ENCODE assay signal across 8 mouse cellular contexts in the genomic region with DNA sequence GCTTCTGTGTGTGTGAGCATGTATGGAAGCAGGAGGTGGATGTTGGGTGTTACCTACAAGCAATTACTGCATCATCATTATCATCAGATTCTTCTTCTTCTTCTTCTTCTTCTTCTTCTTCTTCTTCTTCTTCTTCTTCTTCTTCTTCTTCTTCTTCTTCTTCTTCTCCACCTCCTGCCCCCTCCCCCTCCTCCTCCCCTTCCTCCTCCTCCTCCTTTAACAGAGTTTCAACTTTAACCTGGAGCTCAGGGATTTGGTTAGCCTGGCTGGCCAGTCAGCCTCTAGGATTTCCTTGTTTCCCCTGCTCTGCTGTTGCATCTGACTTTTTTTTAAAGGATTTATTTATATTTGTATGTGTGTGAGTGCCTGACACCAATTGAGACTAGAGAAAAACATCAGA. TPM values are rescaled to one million over a fixed set of nuclear protein-coding genes. Genes with fewer than 3 reads are reported as not detected.
DNase-seq lines count a peak whose midpoint lies in the region; ATAC-seq and TF ChIP-seq lines count a peak whose summit lies in the region.

Gene Inip (minus strand): TSS at position 101 of the 400 bp plus-strand sequence.

- H3K4me3 ChIP-seq in cortical plate, adult 2 months (ENCODE audit: insufficient read depth, low read length) = no peak within 1 kb of the TSS
- H3K4me3 ChIP-seq in hindbrain, embryonic 15.5 days = no peak within 1 kb of the TSS
- H3K4me3 ChIP-seq in macrophage (ENCODE audit: inconsistent target) = no peak within 1 kb of the TSS

- no peaks in the 10 kb centered on the region for H3K27me3 ChIP-seq in hindbrain, embryonic 15.5 days

- H3K27ac ChIP-seq in cortical plate, adult 2 months (ENCODE audit: insufficient read depth, low read length) = peak within 1 kb of the TSS; percentile 91
- H3K27ac ChIP-seq in hindbrain, embryonic 15.5 days (replicated peaks) = no peak within 1 kb of the TSS
- peak within 1 kb of the TSS; percentile 83 for H3K27ac ChIP-seq in macrophage

- no peak within 1 kb of the TSS for H3K4me2 ChIP-seq in hindbrain, embryonic 15.5 days

- no peak within 1 kb of the TSS for H3K9ac ChIP-seq in hindbrain, embryonic 15.5 days

- H3K4me1 ChIP-seq in cortical plate, adult 2 months (ENCODE audit: control insufficient read depth, insufficient read depth, low read length) = no peaks in the 10 kb centered on the region
- peaks cover 6% of the 10 kb centered on the region; the same call in 1 of the 2 replicates for H3K4me1 ChIP-seq in hindbrain, embryonic 15.5 days (replicated peaks)

- H3K36me3 ChIP-seq in hindbrain, embryonic 15.5 days = no peaks in the 10 kb centered on the region
- H3K36me3 ChIP-seq in macrophage (ENCODE audit: inconsistent target) = no peaks in the 10 kb centered on the region

- DNase-seq in left cerebral cortex, adult 18-20 months (ENCODE audit: low spot score in 2 of 2) = no peak
- DNase-seq in left cerebral cortex, adult 11 months (ENCODE audit: low spot score) = no peak
- DNase-seq in gastrocnemius, postnatal 25 days = no peak
- no peak for DNase-seq in thymus, postnatal 4 days

- no peak for ATAC-seq in hindbrain, embryonic 15.5 days (ENCODE audit: low FRiP score, low read depth)
- no peak for ATAC-seq in cerebellum, adult (ENCODE audit: insufficient number of reproducible peaks, low FRiP score, low TSS enrichment)

- TF ChIP-seq CTCF in cortical plate, adult 2 months (IDR thresholded peaks at IDR 0.05; ENCODE audit: extremely low read depth, insufficient read depth, low read length) = no peak

- H3K9me3 ChIP-seq in hindbrain, embryonic 15.5 days = no peaks in the 10 kb centered on the region

- H3K79me2 ChIP-seq in macrophage (ENCODE audit: inconsistent target) = peaks cover 4% of the 10 kb centered on the region; the same call in 1 of the 2 replicates

- TF ChIP-seq POLR2A in cortical plate, adult 2 months (IDR thresholded peaks at IDR 0.05; ENCODE audit: extremely low read depth, insufficient read depth, low read length) = no peak

RNA-seq across cellular contexts. Expression of gene Inip, which starts in this region (rescaled TPM):
- total RNA-seq in left cerebral cortex, adult 18-20 months (2021) = 10 to 100 TPM; 21.7 to 27.0 TPM
- polyA plus RNA-seq in cortical plate, adult 2 months (2012; rRNA removed) = 21.9 and 22.3 TPM in 2 replicates
- polyA plus RNA-seq in hindbrain, embryonic 15.5 days (2015; fragmentation: Nextera tagmentation; extraction: Ambion mirVana) = 53.3 and 53.8 TPM in 2 replicates
- 10 to 100 TPM in 22 of 26 experiments, 1 to 10 TPM in 4; 4.6 to 53.4 (median 25.3) TPM for total RNA-seq in macrophage (2018; cell fraction: chromatin; rRNA removed)
- total RNA-seq in macrophage (2018; cell fraction: cytosol; rRNA removed) = 10 to 100 TPM in 21 of 26 experiments, 1 to 10 TPM in 5; 7.3 to 26.9 (median 17.5) TPM
- total RNA-seq in macrophage (2018; cell fraction: nucleus; rRNA removed) = 10 to 100 TPM in 22 of 26 experiments, 1 to 10 TPM in 4; 4.6 to 46.8 (median 18.0) TPM
- 18.6 to 31.2 TPM (median 23.3 TPM) in 3 replicates for polyA plus RNA-seq in macrophage (2018)
- total RNA-seq in gastrocnemius, postnatal 25 days (2021) = 1 to 10 TPM; 2.7 to 4.2 TPM

Comparison
In these comparisons a context has a peak if more than half of its experiments do, and no peak if none do; other contexts are left out.
1. RNA of gene Inip (total RNA-seq): 21.7 to 27.0 TPM in left cerebral cortex, adult 18-20 months; 2.7 to 4.2 TPM in gastrocnemius, postnatal 25 days; every median in the first group is over 4 times any median in the second.